Comparison of ENCODE assay signal across 14 mouse cellular contexts in the genomic region with DNA sequence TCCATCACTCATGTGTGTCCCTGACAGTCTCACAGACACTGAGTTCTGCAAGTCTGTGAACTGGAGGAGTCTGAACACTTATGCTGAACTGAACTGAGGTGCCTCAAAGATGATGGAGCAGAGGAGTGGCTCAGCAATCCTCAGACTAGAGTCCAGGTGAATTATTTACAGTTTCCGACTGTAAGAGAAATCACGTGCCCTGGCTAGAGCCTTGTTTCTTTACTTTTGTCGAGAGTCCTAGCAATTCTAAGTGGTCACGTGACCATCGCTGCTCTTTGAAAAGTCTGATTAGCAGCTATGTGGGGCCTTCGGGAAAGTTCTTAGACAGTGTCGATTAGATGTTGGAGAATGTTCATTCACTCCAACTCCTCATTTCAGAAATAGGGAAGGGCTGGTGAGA. TPM values are rescaled to one million over a fixed set of nuclear protein-coding genes. Genes with fewer than 3 reads are reported as not detected.
DNase-seq lines count a peak whose midpoint lies in the region; ATAC-seq and TF ChIP-seq lines count a peak whose summit lies in the region.
"Had no signal": no experiment of that assay in that cellular context is flagged by ENCODE, and none has a peak within 500 bp of the region (broad histone marks: within the 10 kb centered on the region; RNA-seq: fewer than 3 reads in every experiment).

No protein-coding gene starts in this region.

- TF ChIP-seq CTCF in liver, postnatal 0 days (IDR thresholded peaks at IDR 0.05; ENCODE audit: low read depth) = no peak

- no peaks in the 10 kb centered on the region for H3K9me3 ChIP-seq in hindbrain, embryonic 10.5 days
- no peaks in the 10 kb centered on the region for H3K9me3 ChIP-seq in hindbrain, embryonic 16.5 days (ENCODE audit: control insufficient read depth, low read length)
- no peaks in the 10 kb centered on the region for H3K9me3 ChIP-seq in kidney, embryonic 14.5 days (ENCODE audit: control insufficient read depth, low read length)
- no peaks in the 10 kb centered on the region for H3K9me3 ChIP-seq in liver, postnatal 0 days (ENCODE audit: low read length)
- no peaks in the 10 kb centered on the region for H3K9me3 ChIP-seq in stomach, embryonic 16.5 days (replicated peaks; ENCODE audit: control insufficient read depth, low read length)
- no peaks in the 10 kb centered on the region for H3K9me3 ChIP-seq in forebrain, embryonic 11.5 days (ENCODE audit: control insufficient read depth, low read length)
- H3K9me3 ChIP-seq: embryonic facial prominence, embryonic 13.5 days; midbrain, embryonic 12.5 days had no signal

- peak overlapping the region; percentile 85; the same call in 1 of the 2 replicates for H3K27ac ChIP-seq in hindbrain, embryonic 10.5 days
- H3K27ac ChIP-seq in hindbrain, embryonic 16.5 days (ENCODE audit: low read depth, low read length) = no peak overlapping the region
- peak overlapping the region; percentile 73; the same call in 1 of the 2 replicates for H3K27ac ChIP-seq in kidney, embryonic 14.5 days (ENCODE audit: low read depth, low read length)
- peak overlapping the region; percentile 93 for H3K27ac ChIP-seq in liver, postnatal 0 days (ENCODE audit: low read depth)
- H3K27ac ChIP-seq in stomach, embryonic 16.5 days (ENCODE audit: low read length) = peak overlapping the region; percentile 92
- H3K27ac ChIP-seq in forebrain, embryonic 11.5 days (ENCODE audit: low read depth, low read length) = no peak overlapping the region
- H3K27ac ChIP-seq: embryonic facial prominence, embryonic 13.5 days; midbrain, embryonic 12.5 days had no signal

- peaks cover 41% of the 10 kb centered on the region for H3K4me1 ChIP-seq in hindbrain, embryonic 10.5 days (replicated peaks)
- H3K4me1 ChIP-seq in hindbrain, embryonic 16.5 days (ENCODE audit: control insufficient read depth, insufficient read depth, low read depth, low read length) = peaks cover 14% of the 10 kb centered on the region
- peaks cover 33% of the 10 kb centered on the region for H3K4me1 ChIP-seq in kidney, embryonic 14.5 days (ENCODE audit: control insufficient read depth, insufficient read depth, low read length)
- peaks cover 25% of the 10 kb centered on the region for H3K4me1 ChIP-seq in liver, postnatal 0 days (ENCODE audit: insufficient read depth)
- H3K4me1 ChIP-seq in stomach, embryonic 16.5 days (ENCODE audit: control insufficient read depth, insufficient read depth, low read length) = peaks cover 29% of the 10 kb centered on the region
- peaks cover 4% of the 10 kb centered on the region; the same call in 1 of the 2 replicates for H3K4me1 ChIP-seq in forebrain, embryonic 11.5 days (replicated peaks; ENCODE audit: control insufficient read depth, insufficient read depth, low read length)

- ATAC-seq in hindbrain, embryonic 16.5 days = no peak
- ATAC-seq in kidney, embryonic 14.5 days (ENCODE audit: low FRiP score, low TSS enrichment) = no peak
- ATAC-seq in liver, postnatal 0 days = peak; percentile 3
- peak; percentile 24 for ATAC-seq in stomach, embryonic 16.5 days (ENCODE audit: insufficient read depth, low FRiP score)
- ATAC-seq in forebrain, embryonic 11.5 days (replicated peaks; ENCODE audit: low FRiP score) = no peak
- ATAC-seq: activated CD4-positive, CD25-positive, alpha-beta regulatory T cell, adult 4 months had no signal

- H3K9ac ChIP-seq in hindbrain, embryonic 16.5 days (ENCODE audit: low read depth, low read length) = no peak overlapping the region
- H3K9ac ChIP-seq in kidney, embryonic 14.5 days (ENCODE audit: low read depth, low read length) = no peak overlapping the region
- 0 out of 2 replicates have a peak overlapping the region, but pooled peaks have one; percentile 2 for H3K9ac ChIP-seq in liver, postnatal 0 days (replicated peaks)
- peak overlapping the region; percentile 11; the same call in 1 of the 2 replicates for H3K9ac ChIP-seq in stomach, embryonic 16.5 days (ENCODE audit: low read length)
- H3K9ac ChIP-seq in forebrain, embryonic 11.5 days (ENCODE audit: low read length) = no peak overlapping the region
- H3K9ac ChIP-seq: embryonic facial prominence, embryonic 13.5 days; midbrain, embryonic 12.5 days had no signal

- no peak overlapping the region for H3K4me2 ChIP-seq in hindbrain, embryonic 16.5 days (ENCODE audit: low read length)
- no peak overlapping the region for H3K4me2 ChIP-seq in kidney, embryonic 14.5 days (replicated peaks; ENCODE audit: low read depth, low read length)
- peak overlapping the region; percentile 52; the same call in 1 of the 2 replicates for H3K4me2 ChIP-seq in liver, postnatal 0 days (ENCODE audit: low read depth, low read length)
- 0 out of 2 replicates have a peak overlapping the region, but pooled peaks have one; percentile 43 for H3K4me2 ChIP-seq in stomach, embryonic 16.5 days (ENCODE audit: low read depth, low read length)
- no peak overlapping the region for H3K4me2 ChIP-seq in forebrain, embryonic 11.5 days (ENCODE audit: low read depth, low read length, severe bottlenecking)
- H3K4me2 ChIP-seq: embryonic facial prominence, embryonic 13.5 days; midbrain, embryonic 12.5 days had no signal

- H3K27me3 ChIP-seq in hindbrain, embryonic 10.5 days (ENCODE audit: insufficient read depth, poor library complexity, severe bottlenecking) = 0 out of 2 replicates have a peak, but pooled peaks cover 4% of the 10 kb centered on the region
- no peaks in the 10 kb centered on the region for H3K27me3 ChIP-seq in hindbrain, embryonic 16.5 days (replicated peaks; ENCODE audit: control insufficient read depth, insufficient read depth, low read length)
- no peaks in the 10 kb centered on the region for H3K27me3 ChIP-seq in kidney, embryonic 14.5 days (ENCODE audit: control insufficient read depth, insufficient read depth, low read length)
- H3K27me3 ChIP-seq in liver, postnatal 0 days (ENCODE audit: insufficient read depth, low read length) = no peaks in the 10 kb centered on the region
- no peaks in the 10 kb centered on the region for H3K27me3 ChIP-seq in stomach, embryonic 16.5 days (ENCODE audit: control insufficient read depth, insufficient read depth, low read length)
- no peaks in the 10 kb centered on the region for H3K27me3 ChIP-seq in forebrain, embryonic 11.5 days (ENCODE audit: control insufficient read depth, insufficient read depth, low read length)
- H3K27me3 ChIP-seq: embryonic facial prominence, embryonic 13.5 days; midbrain, embryonic 12.5 days had no signal

- H3K4me3 ChIP-seq in hindbrain, embryonic 10.5 days = no peak overlapping the region
- H3K4me3 ChIP-seq in hindbrain, embryonic 16.5 days (ENCODE audit: low read length) = no peak overlapping the region
- no peak overlapping the region for H3K4me3 ChIP-seq in kidney, embryonic 14.5 days (ENCODE audit: low read length)
- no peak overlapping the region for H3K4me3 ChIP-seq in liver, postnatal 0 days (ENCODE audit: low read depth, low read length)
- H3K4me3 ChIP-seq in stomach, embryonic 16.5 days (replicated peaks; ENCODE audit: low read length) = no peak overlapping the region
- no peak overlapping the region for H3K4me3 ChIP-seq in forebrain, embryonic 11.5 days (ENCODE audit: low read depth, low read length)
- H3K4me3 ChIP-seq: embryonic facial prominence, embryonic 13.5 days; midbrain, embryonic 12.5 days had no signal

- no peak for DNase-seq in hindbrain, embryonic 10.5 days (ENCODE audit: low spot score)
- DNase-seq in liver, postnatal 0 days = peak; percentile 29
- DNase-seq in adrenal gland, postnatal 14 days = no peak
- DNase-seq in frontal cortex, adult 2 months (ENCODE audit: extremely low spot score in 1 of 2, low spot score in 1 of 2) = no peak
- DNase-seq in forebrain, embryonic 11.5 days (ENCODE audit: low spot score) = no peak
- DNase-seq: heart, postnatal 4 days had no signal

- TF ChIP-seq EP300 in liver, postnatal 0 days (IDR thresholded peaks at IDR 0.05; ENCODE audit: low read depth) = peak; percentile 16; the same call in 1 of the 2 replicates

- WGBS in hindbrain, embryonic 10.5 days = 73% methylated on average over 7 of the region's 7 CpGs
- 61% methylated on average over 7 of the region's 7 CpGs for WGBS in hindbrain, embryonic 16.5 days
- 54% methylated on average over 7 of the region's 7 CpGs for WGBS in kidney, embryonic 14.5 days
- 48% methylated on average over 7 of the region's 7 CpGs for WGBS in liver, postnatal 0 days (ENCODE audit: insufficient replicate concordance)
- 43% methylated on average over 7 of the region's 7 CpGs for WGBS in stomach, embryonic 16.5 days
- WGBS in forebrain, embryonic 11.5 days = 74% methylated on average over 7 of the region's 7 CpGs

- no peaks in the 10 kb centered on the region for H3K36me3 ChIP-seq in hindbrain, embryonic 10.5 days
- 0 out of 2 replicates have a peak, but pooled peaks cover under 1% of the 10 kb centered on the region for H3K36me3 ChIP-seq in hindbrain, embryonic 16.5 days (ENCODE audit: control insufficient read depth, insufficient read depth, low read length)
- no peaks in the 10 kb centered on the region for H3K36me3 ChIP-seq in kidney, embryonic 14.5 days (ENCODE audit: control insufficient read depth, insufficient read depth, low read length)
- H3K36me3 ChIP-seq in liver, postnatal 0 days (replicated peaks; ENCODE audit: insufficient read depth, low read length) = no peaks in the 10 kb centered on the region; the same call in 1 of the 2 replicates
- H3K36me3 ChIP-seq in stomach, embryonic 16.5 days (ENCODE audit: control insufficient read depth, insufficient read depth, low read length) = no peaks in the 10 kb centered on the region
- H3K36me3 ChIP-seq in forebrain, embryonic 11.5 days (ENCODE audit: control insufficient read depth, insufficient read depth, low read length) = no peaks in the 10 kb centered on the region

RNA-seq across cellular contexts. Expression of gene Sys1, which starts 1.2 kb away (rescaled TPM):
- polyA plus RNA-seq in hindbrain, embryonic 10.5 days (2016; fragmentation: Nextera tagmentation; extraction: Ambion mirVana) = 61.5 and 76.4 TPM in 2 replicates
- 89.7 and 95.6 TPM in 2 replicates for polyA plus RNA-seq in hindbrain, embryonic 16.5 days (2015; fragmentation: Nextera tagmentation; extraction: Ambion mirVana)
- 66.8 and 69.4 TPM in 2 replicates for polyA plus RNA-seq in kidney, embryonic 14.5 days (2014; fragmentation: Nextera tagmentation; extraction: Ambion mirVana)
- polyA plus RNA-seq in liver, postnatal 0 days (2015; fragmentation: Nextera tagmentation; extraction: Ambion mirVana) = 43.5 and 46.2 TPM in 2 replicates
- polyA plus RNA-seq in stomach, embryonic 16.5 days (2015; fragmentation: Nextera tagmentation; extraction: Ambion mirVana) = 48.1 and 49.4 TPM in 2 replicates
- total RNA-seq in adrenal gland, postnatal 14 days (2021) = 31.2 and 34.2 TPM in 2 replicates
- 58.1 and 59.1 TPM in 2 replicates for polyA plus RNA-seq in frontal cortex, adult 2 months (2012; rRNA removed)
- polyA plus RNA-seq in forebrain, embryonic 11.5 days (2014; fragmentation: Nextera tagmentation; extraction: Ambion mirVana) = 63.4 and 71.2 TPM in 2 replicates

RNA-seq across cellular contexts. Expression of gene Gm20458, which starts 2.8 kb away (rescaled TPM):
- polyA plus RNA-seq in hindbrain, embryonic 10.5 days (2016; fragmentation: Nextera tagmentation; extraction: Ambion mirVana) = 4.4 and 4.5 TPM in 2 replicates
- polyA plus RNA-seq in hindbrain, embryonic 16.5 days (2015; fragmentation: Nextera tagmentation; extraction: Ambion mirVana) = 4.1 and 12.3 TPM in 2 replicates
- polyA plus RNA-seq in kidney, embryonic 14.5 days (2014; fragmentation: Nextera tagmentation; extraction: Ambion mirVana) = 7.1 and 8.4 TPM in 2 replicates
- polyA plus RNA-seq in liver, postnatal 0 days (2015; fragmentation: Nextera tagmentation; extraction: Ambion mirVana) = 5.8 and 6.1 TPM in 2 replicates
- 17.2 and 19.2 TPM in 2 replicates for polyA plus RNA-seq in stomach, embryonic 16.5 days (2015; fragmentation: Nextera tagmentation; extraction: Ambion mirVana)
- total RNA-seq in adrenal gland, postnatal 14 days (2021) = 0.82 and 5.9 TPM in 2 replicates
- polyA plus RNA-seq in frontal cortex, adult 2 months (2012; rRNA removed) = 9.3 and 10.0 TPM in 2 replicates
- 3.2 and 7.3 TPM in 2 replicates for polyA plus RNA-seq in forebrain, embryonic 11.5 days (2014; fragmentation: Nextera tagmentation; extraction: Ambion mirVana)
- total RNA-seq: neutrophil, adult 5-6 weeks had no signal

RNA-seq across cellular contexts. Expression of gene Sdc4, which starts 14.3 kb away (rescaled TPM):
- 14.8 and 18.0 TPM in 2 replicates for polyA plus RNA-seq in hindbrain, embryonic 10.5 days (2016; fragmentation: Nextera tagmentation; extraction: Ambion mirVana)
- polyA plus RNA-seq in hindbrain, embryonic 16.5 days (2015; fragmentation: Nextera tagmentation; extraction: Ambion mirVana) = 13.0 and 15.3 TPM in 2 replicates
- 87.8 and 108 TPM in 2 replicates for polyA plus RNA-seq in kidney, embryonic 14.5 days (2014; fragmentation: Nextera tagmentation; extraction: Ambion mirVana)
- polyA plus RNA-seq in liver, postnatal 0 days (2015; fragmentation: Nextera tagmentation; extraction: Ambion mirVana) = 194 and 208 TPM in 2 replicates
- 150 and 173 TPM in 2 replicates for polyA plus RNA-seq in stomach, embryonic 16.5 days (2015; fragmentation: Nextera tagmentation; extraction: Ambion mirVana)
- 153 and 208 TPM in 2 replicates for total RNA-seq in adrenal gland, postnatal 14 days (2021)
- 45.0 and 46.5 TPM in 2 replicates for polyA plus RNA-seq in frontal cortex, adult 2 months (2012; rRNA removed)
- polyA plus RNA-seq in forebrain, embryonic 11.5 days (2014; fragmentation: Nextera tagmentation; extraction: Ambion mirVana) = 15.3 and 15.9 TPM in 2 replicates

RNA-seq across cellular contexts. Expression of gene Trp53tg5, which starts 15.6 kb away (rescaled TPM):
- not detected in 2 replicates for polyA plus RNA-seq in hindbrain, embryonic 10.5 days (2016; fragmentation: Nextera tagmentation; extraction: Ambion mirVana)
- not detected in 2 replicates for polyA plus RNA-seq in hindbrain, embryonic 16.5 days (2015; fragmentation: Nextera tagmentation; extraction: Ambion mirVana)
- not detected in 2 replicates for polyA plus RNA-seq in kidney, embryonic 14.5 days (2014; fragmentation: Nextera tagmentation; extraction: Ambion mirVana)
- not detected in 2 replicates for polyA plus RNA-seq in liver, postnatal 0 days (2015; fragmentation: Nextera tagmentation; extraction: Ambion mirVana)
- polyA plus RNA-seq in stomach, embryonic 16.5 days (2015; fragmentation: Nextera tagmentation; extraction: Ambion mirVana) = not detected in 2 replicates
- total RNA-seq in adrenal gland, postnatal 14 days (2021) = not detected in 2 replicates
- not detected in 2 replicates for polyA plus RNA-seq in frontal cortex, adult 2 months (2012; rRNA removed)
- not detected in 2 replicates for polyA plus RNA-seq in forebrain, embryonic 11.5 days (2014; fragmentation: Nextera tagmentation; extraction: Ambion mirVana)
- total RNA-seq: heart, postnatal 4 days; left cerebral cortex, adult 18-20 months; neutrophil, adult 5-6 weeks had no signal
- polyA plus RNA-seq: embryonic facial prominence, embryonic 13.5 days had no signal

RNA-seq across cellular contexts. Expression of gene Dbndd2, which starts 28.0 kb away (rescaled TPM):
- 1.9 and 3.3 TPM in 2 replicates for polyA plus RNA-seq in hindbrain, embryonic 10.5 days (2016; fragmentation: Nextera tagmentation; extraction: Ambion mirVana)
- polyA plus RNA-seq in hindbrain, embryonic 16.5 days (2015; fragmentation: Nextera tagmentation; extraction: Ambion mirVana) = 23.8 and 27.3 TPM in 2 replicates
- 12.4 and 14.7 TPM in 2 replicates for polyA plus RNA-seq in kidney, embryonic 14.5 days (2014; fragmentation: Nextera tagmentation; extraction: Ambion mirVana)
- polyA plus RNA-seq in liver, postnatal 0 days (2015; fragmentation: Nextera tagmentation; extraction: Ambion mirVana) = 2.7 TPM in 2 replicates
- polyA plus RNA-seq in stomach, embryonic 16.5 days (2015; fragmentation: Nextera tagmentation; extraction: Ambion mirVana) = 12.1 and 21.3 TPM in 2 replicates
- total RNA-seq in adrenal gland, postnatal 14 days (2021) = 10.0 and 13.8 TPM in 2 replicates
- polyA plus RNA-seq in frontal cortex, adult 2 months (2012; rRNA removed) = 182 and 219 TPM in 2 replicates
- polyA plus RNA-seq in forebrain, embryonic 11.5 days (2014; fragmentation: Nextera tagmentation; extraction: Ambion mirVana) = 3.4 and 3.6 TPM in 2 replicates

Comparison
In these comparisons a context has a peak if more than half of its experiments do, and no peak if none do; other contexts are left out.
1. H3K27ac ChIP-seq: peak in hindbrain, embryonic 10.5 days (single experiment), kidney, embryonic 14.5 days (single experiment), liver, postnatal 0 days (single experiment) and stomach, embryonic 16.5 days (single experiment); none in hindbrain, embryonic 16.5 days (single experiment) and forebrain, embryonic 11.5 days (single experiment).
2. ATAC-seq: peak in liver, postnatal 0 days (single experiment) and stomach, embryonic 16.5 days (single experiment); none in hindbrain, embryonic 16.5 days (single experiment), kidney, embryonic 14.5 days (single experiment) and forebrain, embryonic 11.5 days (single experiment).
3. H3K4me2 ChIP-seq: peak in liver, postnatal 0 days (single experiment) and stomach, embryonic 16.5 days (single experiment); none in hindbrain, embryonic 16.5 days (single experiment), kidney, embryonic 14.5 days (single experiment) and forebrain, embryonic 11.5 days (single experiment).
4. H3K9ac ChIP-seq: peak in liver, postnatal 0 days (single experiment) and stomach, embryonic 16.5 days (single experiment); none in hindbrain, embryonic 16.5 days (single experiment), kidney, embryonic 14.5 days (single experiment) and forebrain, embryonic 11.5 days (single experiment).